Mouse (Mus musculus): ENCODE data around the gene Gm20388. TPM values are rescaled to one million over a fixed set of nuclear protein-coding genes. Genes with fewer than 3 reads are reported as not detected.
A peak's percentile ranks its signal among the peaks of the same experiment; 100 is the strongest.

The Gm20388 gene
- total RNA-seq, 2 experiments from 2014 or later: 4.4 to 7.8 TPM

DNA sequence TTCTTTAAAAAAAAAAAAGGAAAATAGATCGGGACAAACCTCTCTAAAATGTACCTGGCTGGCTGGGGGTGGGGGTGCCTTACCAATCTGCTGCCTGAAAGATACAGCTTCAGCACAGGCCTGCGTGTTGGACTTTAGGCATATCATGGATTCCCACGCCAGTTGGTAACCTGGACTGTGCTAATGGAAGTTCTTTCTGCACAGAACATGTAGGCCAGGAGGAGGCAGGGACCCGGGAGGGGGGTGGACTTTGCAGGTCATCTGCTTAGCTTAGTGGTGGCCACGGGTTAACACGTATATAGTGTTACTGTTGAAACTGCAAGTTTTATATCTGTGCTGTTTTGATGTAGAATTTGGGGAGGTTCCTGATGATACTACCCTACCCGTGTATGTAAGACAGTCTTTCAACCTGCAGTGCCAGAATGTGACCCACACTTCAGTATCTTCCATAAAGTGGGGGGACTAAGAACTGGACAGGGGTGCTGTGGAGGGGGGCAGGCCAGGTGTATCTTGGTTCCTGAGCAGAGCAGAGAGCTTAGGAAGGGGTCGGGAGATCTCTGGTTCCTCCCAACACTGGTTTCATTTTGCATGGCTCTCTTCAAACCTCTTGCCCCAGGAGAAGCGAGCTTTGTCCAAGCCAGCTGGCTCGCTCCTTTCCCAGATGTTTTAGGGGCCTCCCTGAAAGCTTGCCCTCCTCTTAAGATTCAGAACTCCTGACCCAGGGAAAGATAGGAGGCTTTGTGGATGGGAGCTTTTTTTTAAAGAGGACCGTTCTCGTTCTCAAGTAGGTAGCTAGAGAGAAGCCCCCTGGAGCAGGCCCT is 1209.2 kb downstream of the Gm20388 start:
- no peak for DNase-seq (ENCODE audit: low spot score in 2 of 2)

DNA sequence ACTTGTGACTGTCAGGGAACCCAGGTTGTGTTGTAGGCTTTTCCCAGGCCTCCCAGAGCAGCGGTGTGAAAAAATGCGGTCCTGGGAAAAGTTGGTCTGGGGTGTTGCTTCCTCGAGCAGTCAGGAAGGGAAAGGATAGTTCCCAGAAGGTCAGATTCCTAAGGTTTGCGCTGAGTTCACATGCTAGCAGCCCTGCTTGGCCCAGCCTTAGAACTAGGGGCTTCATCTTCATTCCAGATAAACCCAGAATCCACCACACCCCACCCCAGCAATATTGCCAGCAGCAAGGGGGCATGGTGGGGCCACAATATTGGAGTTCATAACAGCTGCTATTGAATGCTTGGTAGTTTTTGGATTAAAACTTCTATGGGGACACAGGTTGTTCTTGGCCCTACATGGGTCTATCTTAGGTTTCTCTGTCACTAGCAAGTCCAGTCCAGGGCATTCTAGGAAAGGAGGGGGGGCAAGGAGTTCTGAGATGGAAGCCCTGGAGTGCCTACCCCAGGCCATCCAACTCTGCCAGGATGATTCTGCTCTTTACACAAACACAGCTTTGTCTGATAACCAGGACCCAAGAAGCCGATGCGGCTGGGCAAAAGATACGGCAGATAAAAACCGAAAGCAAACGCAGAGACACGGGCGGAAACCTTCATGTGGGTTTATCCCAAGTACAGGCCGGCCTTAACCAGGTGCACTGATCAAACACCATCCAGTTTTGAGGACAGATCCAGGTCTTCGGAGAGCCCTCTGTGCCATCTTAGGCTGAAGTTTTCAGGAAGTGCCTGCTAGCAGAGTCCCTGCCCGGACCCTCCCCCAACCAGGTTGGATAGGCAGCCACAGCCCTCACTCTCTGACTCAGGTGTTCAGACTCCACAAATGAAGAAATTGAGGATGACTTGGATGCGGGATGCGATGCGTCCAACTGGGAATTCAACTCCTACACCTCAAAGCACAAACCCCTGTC is 1210.1 kb downstream of the Gm20388 start:
- DNase-seq (ENCODE audit: low spot score in 2 of 2): no peak

DNA sequence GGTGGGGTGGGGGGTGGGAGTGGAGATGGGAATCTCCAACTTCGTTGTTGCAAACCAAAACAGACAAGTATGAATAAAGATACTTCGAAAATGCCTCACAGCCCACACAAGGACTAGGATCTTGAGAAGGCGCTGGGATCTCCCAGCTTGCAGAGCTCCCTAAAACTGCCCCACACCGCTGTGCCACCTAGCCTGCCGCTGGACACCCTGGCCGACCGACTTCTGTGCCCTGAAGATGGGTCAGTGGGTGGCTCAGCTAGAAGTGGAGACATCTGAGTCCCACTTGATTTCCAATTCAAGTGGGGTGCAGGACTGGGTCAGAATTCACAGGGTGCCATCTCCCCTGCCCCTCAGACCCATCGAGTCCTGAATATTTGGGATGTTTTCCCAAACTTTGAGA is 1211.1 kb downstream of the Gm20388 start:
- DNase-seq (ENCODE audit: low spot score in 2 of 2): no peak

DNA sequence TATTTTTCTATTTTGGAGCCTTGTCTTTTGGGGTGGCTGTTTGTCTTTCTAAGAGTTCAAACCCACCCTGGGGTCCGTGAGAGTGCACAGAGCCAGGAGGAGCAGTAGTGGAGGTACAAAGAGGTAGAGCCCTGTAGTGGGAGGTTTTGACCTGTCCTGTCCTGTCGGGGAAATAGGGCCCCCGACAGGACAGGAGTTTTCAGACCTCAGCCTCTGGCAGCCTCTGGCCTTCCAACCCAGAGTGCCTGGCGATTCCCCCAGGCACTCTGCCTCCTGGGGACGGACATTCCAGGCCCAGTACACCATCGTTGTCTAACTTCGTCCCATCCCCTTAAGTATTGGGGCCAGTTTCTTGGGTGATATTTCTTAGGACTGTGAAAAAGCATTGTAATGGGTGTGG is 1211.7 kb downstream of the Gm20388 start:
- DNase-seq (ENCODE audit: low spot score in 2 of 2): no peak

- no peak for DNase-seq (ENCODE audit: low spot score in 2 of 2)
Observed at GRCm38 (mm10) chr8:121123113-121123512, 1212.5 kb downstream of the Gm20388 start.

DNA sequence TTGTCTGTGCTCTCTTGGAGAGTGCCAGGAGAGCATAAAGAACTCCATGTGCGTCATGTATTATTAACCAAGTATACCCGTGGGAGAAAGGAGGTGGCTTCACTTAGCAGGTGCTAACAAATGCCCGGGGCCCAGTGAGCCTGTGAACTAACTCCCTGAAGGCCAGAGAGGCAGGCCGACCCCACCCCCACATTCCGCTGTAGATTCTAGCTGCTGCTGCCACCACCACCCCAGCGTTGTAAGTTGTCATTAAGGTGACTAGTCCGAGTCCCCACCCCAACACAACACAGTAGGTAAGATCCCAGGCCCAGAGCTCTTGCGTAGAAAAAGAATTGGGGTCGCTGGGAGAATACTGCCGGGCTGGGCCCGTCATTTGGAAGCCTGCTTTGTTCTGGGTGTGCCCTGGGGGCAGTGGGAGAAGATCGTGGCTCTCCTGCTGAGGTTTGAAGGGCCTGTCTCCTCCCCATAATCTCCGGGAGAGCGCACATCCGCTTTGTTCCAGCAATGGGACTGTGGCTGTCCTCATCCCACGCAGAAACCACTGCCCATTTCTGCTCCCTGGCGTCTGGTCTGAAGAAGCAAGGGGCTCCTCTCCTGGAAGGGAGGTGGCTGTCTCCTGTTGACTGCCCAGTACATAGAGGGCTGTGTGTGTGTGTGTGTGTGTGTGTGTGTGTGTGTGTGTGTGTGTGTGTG is 1214.1 kb downstream of the Gm20388 start:
- DNase-seq (ENCODE audit: low spot score in 2 of 2): no peak

GRCm38 (mm10) chr8:121125311-121125876 is 1214.8 kb downstream of the Gm20388 start:
- peak; percentile 40 to 48 for DNase-seq (ENCODE audit: low spot score in 2 of 2)

DNA sequence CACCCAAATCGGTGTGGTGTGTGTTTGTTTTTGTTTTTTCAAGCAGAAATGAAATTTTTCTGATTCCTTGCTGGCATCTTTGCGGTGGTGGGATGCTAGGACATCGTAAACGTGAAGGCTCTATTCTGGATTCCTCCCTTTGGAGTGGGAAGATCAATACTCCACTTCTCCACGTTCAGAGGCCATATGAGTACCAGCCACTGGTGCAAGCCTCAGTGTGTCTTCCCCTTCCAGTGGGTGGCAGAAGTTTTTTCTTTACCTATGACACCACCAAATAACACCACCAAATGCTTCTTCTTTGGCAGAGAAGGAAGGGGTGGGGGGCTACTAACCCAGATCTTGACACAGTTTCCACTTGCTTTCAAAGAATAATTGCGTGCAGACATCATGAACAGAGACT is 1215.5 kb downstream of the Gm20388 start:
- no peak for DNase-seq (ENCODE audit: low spot score in 2 of 2)

DNA sequence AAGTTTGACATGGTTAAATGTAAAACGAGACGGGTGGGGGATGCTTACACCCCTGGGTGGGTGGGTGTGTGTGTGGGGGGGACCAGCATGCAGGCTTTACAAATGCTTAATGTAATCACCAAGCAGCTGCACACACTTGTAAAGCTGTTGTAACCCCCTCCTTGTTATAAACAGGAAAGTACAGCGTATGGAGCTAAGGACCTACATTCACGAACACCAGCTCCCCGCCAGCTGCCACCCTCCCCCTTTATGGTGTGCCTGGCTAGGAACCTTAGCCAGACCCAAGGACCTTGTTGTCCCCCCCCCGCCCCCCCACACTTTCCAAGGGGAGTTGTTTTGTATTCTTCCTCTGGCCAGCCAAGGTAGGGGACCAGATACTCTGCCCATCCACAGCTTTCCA is 1216.1 kb downstream of the Gm20388 start:
- no peak for DNase-seq (ENCODE audit: low spot score in 2 of 2)

- DNase-seq (ENCODE audit: low spot score in 2 of 2): no peak
Observed at GRCm38 (mm10) chr8:121127291-121127701, 1216.7 kb downstream of the Gm20388 start.

GRCm38 (mm10) chr8:121127756-121128375 is 1217.2 kb downstream of the Gm20388 start, which contains the start of gene Foxl1:
Gene Foxl1, plus strand, starts transcription at chr8:121127940.
- no peak for DNase-seq (ENCODE audit: low spot score in 2 of 2)

DNA sequence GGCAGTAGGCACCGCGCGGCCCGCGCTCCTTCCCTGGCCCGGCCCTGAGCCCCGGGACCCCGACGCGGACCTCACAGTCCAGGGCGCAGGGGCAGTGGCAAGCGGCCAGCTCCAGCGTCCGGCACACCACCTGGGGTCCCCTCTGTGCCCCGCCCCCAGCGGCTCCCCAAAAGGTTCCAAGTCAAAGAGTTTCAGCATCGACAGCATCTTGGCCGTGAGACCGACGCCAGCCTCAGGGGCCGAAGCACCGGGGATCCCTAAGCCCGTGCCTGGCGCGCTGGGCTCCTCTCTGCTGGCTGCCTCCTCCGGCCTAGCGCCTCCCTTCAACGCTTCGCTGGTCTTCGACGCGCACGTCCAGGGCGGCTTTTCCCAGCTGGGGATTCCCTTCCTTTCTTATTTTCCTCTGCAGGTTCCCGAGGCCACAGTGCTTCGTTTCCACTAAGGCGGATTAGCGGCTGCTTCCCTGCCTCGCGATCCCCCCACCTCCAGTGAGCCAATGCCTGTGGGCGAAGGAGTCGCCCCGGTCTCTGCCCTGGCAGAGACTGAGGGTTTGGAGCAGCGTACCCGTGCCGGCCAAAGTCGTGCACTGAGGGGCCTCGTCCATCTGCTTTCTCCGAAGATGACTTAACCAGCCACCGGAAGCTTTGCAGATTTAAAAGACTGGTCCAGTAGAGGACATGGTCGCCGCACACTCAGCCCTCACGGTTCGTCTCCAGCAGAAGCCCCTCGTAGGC is 1218.1 kb downstream of the Gm20388 start:
- DNase-seq (ENCODE audit: low spot score in 2 of 2): no peak

- no peak for DNase-seq (ENCODE audit: low spot score in 2 of 2)
Observed at GRCm38 (mm10) chr8:121129265-121129940, 1218.8 kb downstream of the Gm20388 start.

DNA sequence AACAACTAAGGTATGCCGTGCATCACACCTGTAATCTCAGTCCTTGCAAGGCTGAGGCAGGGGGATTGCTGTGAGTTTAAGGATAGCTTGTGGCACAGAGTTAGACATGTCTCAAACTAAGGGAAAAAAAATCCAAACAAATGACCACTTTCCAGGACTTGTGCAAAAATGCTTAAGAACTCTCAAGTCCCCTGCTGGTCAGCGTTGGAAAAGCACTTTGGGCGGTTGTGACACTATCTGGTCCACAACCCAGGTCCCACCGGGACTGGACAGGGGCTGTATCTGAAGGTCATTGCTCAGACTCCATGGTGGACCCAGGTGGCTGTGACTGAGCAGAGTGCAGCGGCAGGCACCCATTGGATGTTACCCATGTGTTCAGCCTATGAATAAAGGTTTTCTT is 1219.9 kb downstream of the Gm20388 start:
- DNase-seq (ENCODE audit: low spot score in 2 of 2): no peak

DNA sequence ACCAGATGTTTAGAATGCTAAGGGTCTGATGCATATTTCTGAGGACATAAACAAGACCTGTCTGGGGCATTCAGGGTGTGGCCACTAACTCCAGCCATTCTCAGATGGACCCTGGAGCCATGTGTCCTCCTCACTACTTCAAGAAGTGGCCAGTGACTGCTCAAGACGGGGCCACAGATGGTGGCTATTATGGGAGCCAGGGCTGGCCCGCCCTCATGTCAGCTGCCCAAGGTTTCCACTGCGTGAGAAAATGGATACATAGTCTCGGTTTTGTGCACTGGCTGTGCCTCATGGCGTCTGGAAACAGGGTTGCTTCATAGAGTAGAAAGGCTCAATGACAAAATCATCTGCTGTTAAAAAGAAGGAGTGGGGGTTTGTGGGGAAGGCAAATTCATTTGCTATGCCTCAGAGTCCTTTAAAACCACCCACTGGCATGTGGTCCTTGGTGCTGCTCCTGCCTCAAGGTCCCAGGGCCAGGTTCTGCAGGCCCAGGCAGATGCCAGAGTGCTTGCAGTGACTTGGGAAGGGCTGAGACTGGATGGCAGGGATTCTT is 1222.4 kb downstream of the Gm20388 start:
- no peak for DNase-seq (ENCODE audit: low spot score in 2 of 2)

DNA sequence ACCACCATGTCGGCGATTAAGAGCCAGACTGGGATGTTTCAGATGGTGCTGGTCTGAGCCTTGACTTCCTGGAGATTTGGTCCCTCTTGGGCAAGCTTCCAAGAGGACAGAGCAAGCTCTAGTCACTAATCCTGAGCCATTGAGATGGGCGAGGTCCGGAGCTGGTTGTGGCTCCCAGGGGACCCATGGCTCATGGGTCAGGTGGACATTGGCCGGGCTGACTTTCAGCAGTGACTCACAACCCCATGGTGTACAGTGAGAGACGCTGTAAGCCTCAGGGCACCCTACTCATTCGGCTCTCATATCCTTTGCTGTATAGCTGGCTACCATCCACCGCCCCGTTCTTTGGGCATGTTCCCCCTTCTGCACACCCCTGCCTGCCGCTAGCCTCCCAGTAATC is 1223.5 kb downstream of the Gm20388 start:
- no peak for DNase-seq (ENCODE audit: low spot score in 2 of 2)

- DNase-seq (ENCODE audit: low spot score in 2 of 2): no peak
Observed at GRCm38 (mm10) chr8:121134512-121134911, 1223.9 kb downstream of the Gm20388 start.

- no peak for DNase-seq (ENCODE audit: low spot score in 2 of 2)
Observed at GRCm38 (mm10) chr8:121136856-121137255, 1226.2 kb downstream of the Gm20388 start.
